Mouse (Mus musculus): ENCODE results near the gene Hspg2.
A peak's percentile ranks its signal among the peaks of the same experiment; 100 is the strongest.

Hspg2 gene

DNA sequence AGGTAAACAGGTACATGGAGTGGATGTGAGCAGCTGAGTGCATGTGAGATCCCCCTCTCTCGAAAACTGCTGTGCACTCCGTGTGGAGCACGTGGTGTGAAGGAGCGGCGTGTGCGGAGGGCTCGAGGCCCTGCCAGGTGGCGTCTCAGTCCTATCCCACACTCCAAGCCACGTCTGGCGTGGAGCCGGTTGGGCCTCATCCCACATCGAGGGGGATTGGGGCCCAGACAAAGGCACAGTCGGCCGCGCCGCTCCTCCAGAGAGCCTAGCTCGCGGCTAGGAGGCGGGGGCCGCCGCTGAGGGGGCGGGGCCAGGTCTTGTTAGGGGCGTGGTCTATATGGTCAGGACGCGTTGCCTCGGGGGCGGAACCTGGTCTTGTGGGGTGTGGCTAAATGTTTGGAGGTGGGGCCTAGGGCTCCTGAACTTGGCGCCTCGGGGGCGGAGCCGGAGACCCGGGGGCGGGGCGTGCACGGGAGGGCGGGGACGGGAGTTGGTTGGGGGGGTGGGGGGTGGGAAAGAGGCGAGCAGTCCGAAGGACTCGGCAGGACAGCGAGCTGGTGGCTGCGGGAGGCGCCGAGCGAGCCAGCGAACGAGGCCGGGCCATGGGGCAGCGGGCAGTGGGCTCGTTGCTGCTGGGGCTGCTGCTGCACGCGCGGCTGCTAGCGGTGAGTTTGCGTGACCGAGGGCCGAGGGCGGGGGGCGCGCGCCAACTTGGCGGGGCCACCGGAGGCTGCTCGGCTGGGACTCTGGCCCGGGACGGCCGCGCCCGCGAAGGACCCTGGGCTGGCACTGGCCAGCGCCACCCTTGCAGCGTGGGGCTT is at the start of gene Hspg2:
Gene Hspg2, plus strand, starts transcription at position 510 of the 821 bp plus-strand sequence.
- peak; percentile 92 to 95 for DNase-seq

DNA sequence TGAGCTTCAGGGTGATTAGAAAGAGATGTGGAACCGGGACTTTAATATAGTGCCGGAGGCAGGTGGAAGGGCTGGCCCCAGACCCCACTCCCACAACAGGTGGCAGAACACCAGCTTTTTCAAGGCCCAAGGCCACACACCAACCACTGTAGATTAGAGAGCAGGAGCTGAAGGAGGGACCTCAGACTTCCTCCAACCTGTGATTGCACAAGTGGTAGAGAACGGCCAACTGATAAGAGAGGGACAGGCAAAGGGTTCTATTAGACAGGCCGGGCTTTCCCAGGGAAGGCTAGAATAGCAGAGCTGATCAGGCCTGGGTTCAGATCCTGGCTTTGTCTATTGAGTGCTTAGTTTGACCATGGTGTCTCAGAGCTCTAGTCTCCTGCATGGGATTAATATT is 38.1 kb upstream of the Hspg2 start, which contains the start of gene Cela3b:
Gene Cela3b, minus strand, starts transcription at position 39 of the 400 bp plus-strand sequence.
- DNase-seq = no peak

GRCm38 (mm10) chr4:137432700-137433550 is 35.6 kb upstream of the Hspg2 start:
- peak in 1 of 2 experiments; percentile 18 for DNase-seq

DNA sequence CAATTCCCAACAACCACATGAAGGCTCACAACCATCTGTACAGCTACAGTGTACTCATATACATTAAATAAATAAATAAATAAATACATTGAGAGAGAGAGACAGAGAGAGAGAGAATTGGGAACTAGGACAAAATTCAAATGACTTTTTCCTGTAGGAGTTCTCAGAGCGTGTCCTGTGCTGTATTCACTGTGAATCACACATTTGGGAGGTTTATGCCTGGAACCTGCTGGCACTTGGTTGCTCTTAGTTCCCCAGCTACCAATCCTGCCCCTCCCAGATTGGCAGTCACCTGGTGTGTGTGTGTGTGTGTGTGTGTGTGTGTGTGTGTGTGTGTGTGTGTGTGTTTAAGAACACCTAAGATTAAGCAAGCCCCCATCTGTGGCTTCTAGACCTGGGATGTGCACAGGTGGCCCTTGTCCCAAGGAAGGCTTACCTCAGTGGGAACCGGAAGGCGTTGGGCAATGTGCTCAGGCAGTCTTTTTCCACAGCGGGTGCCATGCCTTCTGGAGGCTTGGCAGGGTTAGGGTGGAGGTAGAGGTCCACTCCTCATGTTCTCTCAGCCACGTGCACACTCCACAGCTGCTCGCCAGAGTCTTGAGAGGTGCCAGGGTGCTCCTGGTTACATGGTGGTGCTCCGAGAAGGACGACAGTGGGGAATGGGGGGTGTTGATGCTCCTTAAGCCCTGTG is 31.4 kb upstream of the Hspg2 start:
- DNase-seq = peak in 1 of 2 experiments; percentile 47

DNA sequence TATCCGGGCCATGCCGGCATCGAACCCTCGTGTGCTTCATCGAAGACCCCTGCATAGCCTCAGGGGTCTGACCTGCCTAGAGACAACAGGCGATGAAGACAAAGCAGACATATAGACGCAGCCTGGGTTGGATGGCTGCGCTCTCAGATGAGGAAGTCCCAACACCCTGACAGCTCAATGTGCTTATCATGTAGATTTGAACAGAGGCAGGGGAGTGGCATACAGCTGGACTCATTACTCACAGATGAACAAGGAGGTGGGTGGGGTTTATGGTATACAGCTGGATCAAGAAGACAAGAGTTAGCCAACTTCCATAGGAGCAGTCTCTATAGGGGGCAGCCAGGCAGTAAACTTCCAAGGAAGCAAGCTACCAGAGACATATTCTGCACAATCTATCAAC is 29.7 kb upstream of the Hspg2 start:
- no peak for DNase-seq

GRCm38 (mm10) chr4:137441332-137441731 is 27.2 kb upstream of the Hspg2 start:
- no peak for DNase-seq

- peak; percentile 56 to 59 for DNase-seq
Measured at GRCm38 (mm10) chr4:137443625-137444024, 24.9 kb upstream of the Hspg2 start.

DNA sequence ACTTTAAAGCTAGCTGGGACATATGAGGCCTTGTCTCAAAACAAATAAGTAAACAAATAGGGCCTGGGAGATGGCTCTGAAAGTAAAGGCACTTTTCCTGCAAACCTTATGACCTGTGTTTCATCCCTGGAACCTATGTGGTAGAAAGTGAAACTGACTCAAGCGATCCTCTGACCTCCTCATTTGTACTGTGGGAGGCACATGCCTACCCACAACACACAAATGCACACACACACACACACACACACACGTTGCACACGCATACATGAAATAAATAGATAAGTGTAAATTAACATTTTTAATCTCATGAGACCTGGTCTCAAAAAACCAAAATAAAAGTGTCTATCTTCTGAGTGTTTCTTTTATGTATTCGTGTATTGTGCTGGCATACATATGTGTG is 22.7 kb upstream of the Hspg2 start:
- DNase-seq = no peak

GRCm38 (mm10) chr4:137447363-137448196 is 21.0 kb upstream of the Hspg2 start:
- no peak for DNase-seq

DNA sequence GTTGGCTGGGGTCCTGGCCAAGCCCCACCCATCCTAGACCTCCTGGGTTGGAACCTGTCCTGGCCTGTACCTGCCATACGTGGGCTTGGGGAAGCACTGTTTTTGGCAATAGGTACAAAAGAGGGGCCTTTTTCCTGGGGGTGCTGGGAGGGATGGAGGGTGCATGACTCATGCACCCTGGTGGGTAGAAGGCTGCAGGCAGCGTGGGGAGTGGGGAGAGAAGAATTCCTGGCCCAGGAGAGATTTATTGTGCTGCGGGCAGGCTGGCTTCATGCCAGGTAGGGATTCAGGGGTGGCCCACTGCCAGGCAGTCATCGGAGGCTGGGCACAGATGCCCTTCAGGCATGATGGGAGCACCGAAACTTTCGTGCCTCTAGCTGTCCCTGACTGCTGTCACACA is 20.4 kb upstream of the Hspg2 start:
- no peak for DNase-seq

DNA sequence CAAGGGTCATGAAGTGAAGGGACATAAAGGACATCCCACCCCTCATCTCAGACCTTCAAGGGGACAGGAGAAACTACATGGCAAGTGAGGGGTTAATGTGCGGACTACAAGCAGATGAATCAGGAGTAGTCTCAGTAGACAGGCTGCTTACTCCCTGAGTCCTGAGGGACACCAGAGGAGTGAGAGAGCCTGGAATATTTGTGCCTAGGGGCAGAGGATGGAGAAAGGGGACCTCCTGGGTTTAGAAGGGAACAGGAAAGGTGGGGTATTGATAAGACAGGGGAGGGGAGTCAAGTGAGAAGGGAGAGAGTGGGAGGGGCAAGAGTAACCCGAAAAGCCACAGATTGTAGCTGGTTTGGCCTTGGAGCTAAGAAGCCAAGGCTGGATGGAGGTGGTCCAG is 19.9 kb upstream of the Hspg2 start:
- no peak for DNase-seq

DNA sequence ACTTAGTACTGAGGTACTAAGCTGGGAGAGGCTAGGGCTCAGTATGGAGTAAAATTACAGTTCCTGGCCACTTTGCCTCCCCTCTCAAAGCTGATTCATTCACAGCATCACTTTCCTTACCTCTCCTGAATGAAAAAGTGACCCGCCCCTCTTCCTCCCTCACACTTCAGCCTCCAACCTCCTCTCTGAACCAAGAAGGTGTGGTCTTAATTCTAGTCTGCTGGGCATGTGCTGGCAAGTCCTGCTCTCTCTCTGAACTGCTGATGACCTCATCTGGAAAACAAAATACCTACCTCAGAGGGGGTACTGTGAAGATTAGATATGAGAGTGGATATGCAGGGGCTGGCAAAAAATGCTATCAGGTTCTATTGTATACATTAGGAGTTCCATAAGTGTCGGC is 19.4 kb upstream of the Hspg2 start:
- DNase-seq = peak in 1 of 2 experiments; percentile 24

- DNase-seq = no peak
Measured at GRCm38 (mm10) chr4:137449715-137450114, 18.9 kb upstream of the Hspg2 start.

DNA sequence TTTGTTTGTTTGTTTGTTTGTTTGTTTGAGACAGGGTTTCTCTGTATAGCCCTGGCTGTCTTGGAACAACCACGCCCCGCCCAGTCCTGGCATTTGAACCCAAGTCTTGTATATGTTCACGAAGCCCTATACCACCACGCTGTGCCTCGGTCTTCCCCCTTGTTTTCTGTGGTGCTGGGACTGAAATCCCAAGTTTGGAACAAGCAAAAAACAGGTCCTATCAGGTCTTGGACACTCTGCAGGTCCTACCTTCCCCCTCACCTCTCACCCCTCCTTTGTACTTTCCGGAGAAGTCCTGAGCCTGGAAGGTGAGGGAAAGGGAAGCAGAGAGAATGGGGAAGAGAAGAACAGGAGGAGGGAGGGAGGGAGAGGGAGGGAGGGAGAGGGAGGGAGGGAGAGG is 16.4 kb upstream of the Hspg2 start:
- DNase-seq = no peak

GRCm38 (mm10) chr4:137453234-137453767 is 15.3 kb upstream of the Hspg2 start, which contains the start of gene 1700013G24Rik:
1700013G24Rik (plus strand) TSS chr4:137453284.
- no peak for DNase-seq

- no peak for DNase-seq
Measured at GRCm38 (mm10) chr4:137454582-137454981, 14.0 kb upstream of the Hspg2 start.

GRCm38 (mm10) chr4:137456581-137456980 is 12.0 kb upstream of the Hspg2 start:
- no peak for DNase-seq

- no peak for DNase-seq
Measured at GRCm38 (mm10) chr4:137457292-137457691, 11.3 kb upstream of the Hspg2 start.

GRCm38 (mm10) chr4:137458310-137458709 is 10.3 kb upstream of the Hspg2 start:
- no peak for DNase-seq

GRCm38 (mm10) chr4:137458861-137459260 is 9.7 kb upstream of the Hspg2 start:
- no peak for DNase-seq

GRCm38 (mm10) chr4:137460676-137461075 is 7.9 kb upstream of the Hspg2 start:
- DNase-seq = no peak

GRCm38 (mm10) chr4:137461217-137461616 is 7.4 kb upstream of the Hspg2 start:
- no peak for DNase-seq

Data from lung, adult 18-20 months (tissue).